8 mouse cellular contexts compared by ENCODE assay signal in genomic region chr5:25759460-25760409, GRCm38 (mm10). TPM values are rescaled to one million over a fixed set of nuclear protein-coding genes. Genes with fewer than 3 reads are reported as not detected.
DNase-seq lines count a peak whose midpoint lies in the region; ATAC-seq lines count a peak whose summit lies in the region.

Actr3b (plus strand) TSS chr5:25759997.

- WGBS in hindbrain, embryonic 16.5 days: 3% methylated on average over 38 of the region's 45 CpGs

- peak within 1 kb of the TSS; percentile 88 for H3K9ac ChIP-seq in hindbrain, embryonic 16.5 days (ENCODE audit: low read depth, low read length)

- H3K36me3 ChIP-seq in hindbrain, embryonic 16.5 days (ENCODE audit: control insufficient read depth, insufficient read depth, low read length): no peaks in the 10 kb centered on the region

- peak within 1 kb of the TSS; percentile 63 for H3K4me2 ChIP-seq in hindbrain, embryonic 16.5 days (ENCODE audit: low read length)

- H3K4me3 ChIP-seq in hindbrain, embryonic 16.5 days (ENCODE audit: low read length): peak within 1 kb of the TSS; percentile 84

- peaks cover 10% of the 10 kb centered on the region; the same call in 1 of the 2 replicates for H3K4me1 ChIP-seq in hindbrain, embryonic 16.5 days (ENCODE audit: control insufficient read depth, insufficient read depth, low read depth, low read length)

- H3K27ac ChIP-seq in hindbrain, embryonic 16.5 days (ENCODE audit: low read depth, low read length): peak within 1 kb of the TSS; percentile 69

- H3K9me3 ChIP-seq in hindbrain, embryonic 16.5 days (ENCODE audit: control insufficient read depth, low read length): no peaks in the 10 kb centered on the region

- H3K27me3 ChIP-seq in hindbrain, embryonic 16.5 days (replicated peaks; ENCODE audit: control insufficient read depth, insufficient read depth, low read length): no peaks in the 10 kb centered on the region

- peak; percentile 98 for ATAC-seq in hindbrain, embryonic 16.5 days

- DNase-seq in T-cell, adult 2 months (ENCODE audit: low spot score): peak; percentile 77
- DNase-seq in cerebellum, postnatal 36 days: peak; percentile 89 to 92
- DNase-seq in gastrocnemius, adult 18-20 months (ENCODE audit: low spot score): peak; percentile 92
- peak; percentile 85 for DNase-seq in left cerebral cortex, adult 11 months (ENCODE audit: low spot score)
- DNase-seq in lung, postnatal 36 days: peak; percentile 88
- peak; percentile 92 for DNase-seq in retina, embryonic 14.5 days (ENCODE audit: low spot score)
- peak; percentile 80 to 85 for DNase-seq in thymus, postnatal 36 days

RNA-seq across cellular contexts. Expression of gene Actr3b, which starts in this region (rescaled TPM):
- total RNA-seq in gastrocnemius, adult 18-20 months (2021): 10 to 100 TPM; 10.7 to 21.0 TPM
- polyA plus RNA-seq in hindbrain, embryonic 16.5 days (2015; fragmentation: Nextera tagmentation; extraction: Ambion mirVana): 46.3 and 55.1 TPM in 2 replicates

Comparison
In these comparisons a context has a peak if more than half of its experiments do, and no peak if none do; other contexts are left out.
1. Peak in every context shown above with its lines: DNase-seq, ATAC-seq, H3K4me3 ChIP-seq and H3K27ac ChIP-seq.